Mouse (Mus musculus): ENCODE data around the gene Gck.
"Not testable (repeated sequence)": the region's sequence is repeated elsewhere in the genome, so short reads cannot be mapped to it uniquely, and the experiment has no call there.

Gene Gck

DNA sequence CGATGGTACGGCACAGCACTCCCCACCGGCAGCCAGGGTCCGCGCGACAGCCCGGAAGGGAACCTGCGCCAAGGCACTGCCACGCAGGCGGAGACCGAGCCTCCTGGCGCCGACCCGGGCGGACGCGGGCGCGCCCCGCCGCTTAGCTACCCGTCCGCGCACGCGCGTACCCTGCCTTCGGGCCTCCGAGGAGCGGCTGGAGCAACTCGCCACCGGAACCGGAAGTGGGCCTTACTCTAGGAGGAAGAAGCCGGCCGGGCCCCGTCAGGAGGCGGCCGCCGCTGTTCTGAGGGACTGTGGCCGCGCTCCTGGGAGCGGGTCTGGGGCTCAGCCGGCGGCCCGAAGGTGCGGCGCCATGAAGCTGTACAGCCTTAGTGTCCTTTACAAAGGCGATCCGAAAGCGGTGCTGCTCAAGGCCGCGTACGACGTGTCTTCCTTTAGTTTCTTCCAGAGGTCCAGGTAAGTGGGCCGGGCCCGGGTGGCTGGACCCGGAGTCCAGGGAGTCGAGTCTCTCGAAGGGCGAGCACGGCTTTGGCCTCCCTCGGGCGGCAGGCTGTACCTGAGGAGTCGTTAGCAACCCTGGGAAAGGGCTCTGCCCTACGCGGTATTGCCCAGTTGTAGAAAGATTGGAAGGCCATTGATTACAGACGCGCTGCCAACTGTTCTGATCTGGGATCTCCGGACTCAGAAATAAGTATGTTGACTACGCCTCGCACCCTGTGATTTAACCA, 5.8 kb upstream of the Gck start, which contains the start of gene Ykt6:
TSS of gene Ykt6 (plus strand) at position 148 of the 731 bp plus-strand sequence.
- DNase-seq (ENCODE audit: inconsistent age in 2 of 2, low spot score in 1 of 2) = peak; percentile 97 to 98

GRCm38 (mm10) chr11:5954965-5955504, 5.2 kb upstream of the Gck start:
- no peak for DNase-seq (ENCODE audit: inconsistent age in 2 of 2, low spot score in 1 of 2)

DNA sequence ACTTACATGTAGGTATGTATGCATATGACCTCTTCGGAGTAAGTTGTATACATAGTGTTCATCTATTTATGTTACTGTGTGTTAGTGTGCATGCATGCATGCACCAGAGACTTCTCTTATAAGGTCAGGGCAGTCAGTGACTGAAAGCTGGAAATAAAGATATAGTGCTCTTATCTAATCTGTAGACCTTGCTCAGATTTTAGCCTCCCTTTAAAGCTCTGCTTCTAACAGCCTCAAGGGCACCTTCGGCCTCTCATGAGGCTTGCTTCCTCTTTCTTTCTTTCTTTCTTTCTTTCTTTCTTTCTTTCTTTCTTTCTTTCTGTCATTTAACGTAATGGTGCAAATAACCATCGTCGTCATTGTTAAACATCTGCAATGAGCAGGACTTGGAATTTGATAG, 4.6 kb upstream of the Gck start:
- peak in 1 of 2 experiments; percentile 53 for DNase-seq (ENCODE audit: inconsistent age in 2 of 2, low spot score in 1 of 2)

DNA sequence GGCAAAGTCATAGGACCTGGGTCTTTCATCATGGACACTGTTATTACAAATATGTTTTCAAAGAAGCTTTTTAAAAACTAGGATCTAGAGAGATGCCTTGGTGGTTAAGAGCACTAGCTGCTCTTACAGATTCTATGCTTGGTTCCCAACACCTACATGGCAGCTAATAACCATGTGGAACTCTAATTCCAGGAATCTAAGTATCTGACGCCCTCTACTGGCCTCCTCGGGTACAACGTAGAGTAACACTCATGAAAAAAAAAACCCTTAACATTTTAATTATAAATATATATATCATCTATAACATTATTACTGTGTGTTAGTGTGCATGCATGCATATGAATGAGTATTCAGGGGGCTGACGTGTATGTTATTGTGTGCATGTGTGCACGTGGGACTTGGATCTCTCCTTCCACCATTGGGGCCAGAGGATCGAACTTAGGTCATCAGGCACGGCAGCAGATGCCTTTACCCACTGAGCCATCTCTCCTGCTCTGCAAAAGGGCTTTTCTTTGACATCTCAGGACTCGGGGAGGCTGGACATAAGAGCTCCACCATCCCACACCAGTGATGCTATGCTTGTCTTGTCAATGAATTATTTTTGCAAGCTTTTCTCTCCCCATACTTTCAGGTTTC, 3.4 kb upstream of the Gck start:
- DNase-seq (ENCODE audit: inconsistent age in 2 of 2, low spot score in 1 of 2) = peak in 1 of 2 experiments; percentile 79

DNA sequence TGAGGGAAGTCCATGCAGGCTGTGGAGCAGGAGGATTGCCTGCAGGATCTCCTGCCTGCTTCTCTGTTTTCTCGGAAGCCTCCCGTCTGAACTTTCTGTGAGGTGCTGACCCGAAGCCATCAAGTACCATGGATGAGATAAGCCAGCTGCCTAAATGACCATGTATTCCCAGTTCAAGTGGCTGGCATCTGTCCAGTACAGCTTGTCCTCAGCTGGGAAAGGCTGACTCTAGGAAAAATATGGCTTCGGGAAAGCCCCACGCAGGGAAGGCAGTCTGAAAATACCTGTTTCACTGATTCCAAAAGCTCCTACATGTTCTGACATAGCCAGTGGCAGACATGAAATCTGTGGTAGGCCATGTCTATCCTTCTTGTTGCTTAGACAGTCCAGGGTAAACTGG, 2.6 kb upstream of the Gck start:
- DNase-seq (ENCODE audit: inconsistent age in 2 of 2, low spot score in 1 of 2) = peak; percentile 76 to 79

- peak in 1 of 2 experiments; percentile 27 for DNase-seq (ENCODE audit: inconsistent age in 2 of 2, low spot score in 1 of 2)
These were observed 1.2 kb downstream of the Gck start for GRCm38 (mm10) chr11:5948546-5949250.

DNA sequence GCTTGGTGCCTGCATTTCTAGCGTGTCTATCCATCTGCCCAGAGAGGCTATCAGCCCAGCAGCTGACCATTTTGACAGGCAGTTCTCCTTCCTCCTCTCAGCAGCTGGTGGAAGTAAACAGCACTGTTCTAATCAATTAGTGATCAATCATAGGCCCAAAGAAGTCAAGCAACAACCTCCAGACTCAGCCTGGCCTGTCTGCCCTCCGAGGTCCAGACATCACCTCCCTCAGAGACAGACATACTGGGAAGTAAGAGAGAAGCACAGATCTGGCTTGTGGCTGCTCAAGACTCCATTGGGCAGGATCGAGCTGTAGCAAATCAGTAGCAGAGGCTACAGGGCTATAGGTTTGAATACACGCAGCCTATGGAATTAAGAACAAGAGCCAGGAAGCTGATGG, 2.1 kb downstream of the Gck start:
- peak in 1 of 2 experiments; percentile 25 for DNase-seq (ENCODE audit: inconsistent age in 2 of 2, low spot score in 1 of 2)

DNA sequence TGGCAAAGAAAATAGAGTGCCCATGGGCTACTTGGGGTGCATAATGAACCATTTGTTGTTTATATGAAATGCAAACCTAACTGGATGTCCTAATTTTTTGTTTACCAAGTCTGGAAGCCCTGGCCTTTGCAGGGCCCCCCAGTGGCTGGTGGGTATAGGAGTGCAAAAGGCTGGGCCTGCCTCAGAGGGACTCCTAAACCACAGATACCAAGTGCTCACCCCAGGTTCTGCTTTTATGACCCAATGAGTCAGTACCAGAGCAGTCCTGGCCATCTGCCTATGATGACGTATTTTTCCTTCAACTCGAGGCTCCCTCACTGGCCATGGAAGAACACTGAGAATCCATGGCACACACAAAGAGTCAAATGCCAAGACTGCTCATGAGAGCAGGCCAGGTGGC, 4.8 kb downstream of the Gck start:
- DNase-seq (ENCODE audit: inconsistent age in 2 of 2, low spot score in 1 of 2) = peak; percentile 84 to 93

DNA sequence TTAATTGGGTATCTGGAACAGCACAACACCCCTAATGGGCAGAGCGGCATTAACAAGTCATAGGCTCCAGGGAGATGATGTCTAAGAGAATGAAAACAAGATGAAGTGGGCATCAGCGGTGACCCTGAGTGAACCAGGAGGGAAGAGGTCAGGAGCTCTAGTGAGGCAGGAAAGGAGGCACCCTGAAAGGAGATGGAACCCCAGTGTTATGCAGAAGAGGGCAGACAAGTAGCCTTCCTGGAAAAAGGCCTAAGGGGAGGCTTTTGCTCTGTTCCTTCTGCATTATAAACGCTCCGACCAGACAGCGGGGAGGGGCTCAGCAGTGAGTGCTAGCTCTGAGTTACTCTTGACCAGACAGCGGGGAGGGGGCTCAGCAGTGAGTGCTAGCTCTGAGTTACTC, 6.9 kb downstream of the Gck start:
- DNase-seq (ENCODE audit: inconsistent age in 2 of 2, low spot score in 1 of 2) = peak in 1 of 2 experiments; percentile 29

GRCm38 (mm10) chr11:5934531-5934930, 15.3 kb downstream of the Gck start:
- not testable (repeated sequence) for DNase-seq (ENCODE audit: inconsistent age in 2 of 2, low spot score in 1 of 2)

- peak in 1 of 2 experiments; percentile 63 for DNase-seq (ENCODE audit: inconsistent age in 2 of 2, low spot score in 1 of 2)
These were observed 17.9 kb downstream of the Gck start for GRCm38 (mm10) chr11:5931947-5932346.

DNA sequence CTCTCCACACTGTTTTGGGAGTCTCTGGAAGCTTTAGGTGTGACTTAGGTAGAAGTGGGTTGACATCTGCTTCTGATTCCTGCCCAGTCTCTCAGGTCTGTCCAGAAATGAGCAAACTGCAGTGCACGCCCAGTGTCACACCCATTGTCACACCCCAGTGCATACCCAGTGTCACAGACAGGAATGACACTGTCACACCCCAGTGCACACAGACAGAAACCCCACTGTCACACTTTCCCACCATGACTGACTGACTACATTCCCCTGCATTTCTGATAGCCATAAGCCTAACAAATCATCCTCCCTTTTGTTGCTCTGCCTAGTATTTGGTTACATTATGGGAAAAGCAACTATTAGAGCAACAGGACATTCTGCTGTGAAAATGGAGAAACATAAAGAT, 19.3 kb downstream of the Gck start:
- no peak for DNase-seq (ENCODE audit: inconsistent age in 2 of 2, low spot score in 1 of 2)

GRCm38 (mm10) chr11:5926696-5927220, 23.1 kb downstream of the Gck start:
- DNase-seq (ENCODE audit: inconsistent age in 2 of 2, low spot score in 1 of 2) = peak in 1 of 2 experiments; percentile 80

GRCm38 (mm10) chr11:5924699-5925098, 25.2 kb downstream of the Gck start:
- DNase-seq (ENCODE audit: inconsistent age in 2 of 2, low spot score in 1 of 2) = no peak

DNA sequence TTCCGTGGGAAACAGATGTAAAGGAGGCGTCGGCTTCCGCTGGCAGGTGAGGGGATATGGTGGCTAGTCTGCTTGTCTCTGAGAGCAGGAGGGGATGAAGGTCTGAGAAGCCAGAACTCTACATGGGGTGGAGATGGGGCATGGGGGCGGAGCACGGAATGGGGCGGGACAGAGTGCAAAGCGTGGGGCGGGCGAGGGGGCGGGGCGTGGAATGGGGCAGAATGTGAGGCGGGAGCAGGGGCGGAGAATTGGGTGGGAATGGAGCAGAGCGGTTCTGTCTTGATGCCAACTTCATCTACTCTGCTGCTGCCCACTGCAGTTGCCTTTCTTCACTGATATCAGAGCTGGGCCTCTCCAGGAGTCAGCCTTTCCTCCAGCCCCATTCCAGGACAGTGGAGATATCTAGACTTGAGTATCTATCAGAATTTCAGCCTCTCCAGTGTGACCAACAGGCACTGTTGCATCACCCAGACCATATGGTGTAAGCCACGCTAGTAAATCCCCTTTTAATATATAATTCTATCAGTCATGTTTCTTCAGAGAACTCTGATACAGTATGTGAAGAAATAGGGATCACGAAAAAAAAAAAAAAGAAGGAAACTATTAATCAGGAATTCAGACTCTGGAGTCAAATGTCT, 29.4 kb downstream of the Gck start:
- DNase-seq (ENCODE audit: inconsistent age in 2 of 2, low spot score in 1 of 2) = no peak

- peak in 1 of 2 experiments; percentile 40 for DNase-seq (ENCODE audit: inconsistent age in 2 of 2, low spot score in 1 of 2)
These were observed 30.3 kb downstream of the Gck start for GRCm38 (mm10) chr11:5919606-5920005.

DNA sequence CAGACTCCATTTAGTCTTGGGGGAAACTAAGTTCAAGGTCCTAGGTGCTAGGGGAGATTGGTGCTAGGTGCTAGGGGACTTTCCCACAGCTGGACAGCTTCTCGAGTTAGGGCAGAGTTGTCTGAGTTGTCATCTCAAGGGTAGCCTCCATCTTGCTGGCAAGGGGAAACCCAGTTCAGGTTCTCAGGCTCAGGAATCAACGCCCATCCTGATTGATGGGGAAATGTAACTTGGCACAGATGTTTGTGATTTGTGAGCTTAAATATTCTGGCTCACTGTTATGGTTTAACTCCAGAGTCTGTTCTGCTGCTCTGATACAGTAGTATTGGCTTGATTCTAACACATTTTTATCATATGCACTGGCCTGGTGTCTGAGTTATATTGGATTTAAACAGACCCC, 31.8 kb downstream of the Gck start:
- no peak for DNase-seq (ENCODE audit: inconsistent age in 2 of 2, low spot score in 1 of 2)

DNA sequence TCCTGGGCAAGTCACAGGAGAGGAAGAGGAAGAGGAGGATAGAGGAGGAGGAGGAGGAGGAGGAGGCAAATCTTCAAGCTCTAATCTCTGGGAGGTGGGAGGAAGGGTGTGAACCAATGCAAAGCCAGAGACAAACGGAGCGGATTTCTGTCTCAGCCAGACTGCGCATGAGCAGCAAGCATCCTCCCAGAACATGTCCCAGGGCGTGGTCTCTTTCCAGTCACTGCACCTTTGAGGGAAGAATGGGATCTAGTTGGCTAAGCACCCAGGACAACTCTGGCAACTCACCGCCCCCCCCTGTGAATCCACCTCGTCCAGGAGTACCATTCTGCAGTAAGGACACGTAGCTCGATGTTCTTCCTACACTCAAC, 33.7 kb downstream of the Gck start:
- no peak for DNase-seq (ENCODE audit: inconsistent age in 2 of 2, low spot score in 1 of 2)

GRCm38 (mm10) chr11:5915429-5916177, 34.3 kb downstream of the Gck start:
- DNase-seq (ENCODE audit: inconsistent age in 2 of 2, low spot score in 1 of 2) = peak in 1 of 2 experiments; percentile 42

DNA sequence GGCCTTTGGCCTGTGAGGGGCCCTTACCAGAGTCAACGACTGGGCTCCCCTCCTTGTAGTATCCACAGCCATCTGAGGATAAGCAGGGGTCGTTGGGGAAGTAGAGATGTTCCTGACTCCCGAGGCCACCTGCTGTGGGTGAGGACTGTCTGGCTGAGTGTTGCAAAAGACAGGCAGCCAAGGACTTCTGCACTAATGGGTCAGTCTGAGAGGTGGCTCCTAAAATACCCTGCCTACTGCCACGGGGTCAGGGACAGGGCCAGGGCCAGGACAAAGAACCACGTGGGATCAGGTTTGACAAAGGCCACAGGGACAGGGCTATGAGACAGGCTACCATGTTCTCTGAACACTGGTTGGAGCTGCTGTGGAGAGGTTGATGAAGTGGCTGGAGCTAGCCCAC, 34.9 kb downstream of the Gck start:
- DNase-seq (ENCODE audit: inconsistent age in 2 of 2, low spot score in 1 of 2) = peak in 1 of 2 experiments; percentile 46

Data from adrenal gland, adult (tissue).